Mouse (Mus musculus) E14TG2a.4 (cell line): Measurements from ENCODE around the gene Coq8a.

ENCODE experiments used
- H3K27me3 ChIP-seq: 2 replicates; pipeline ENCODE4 v1.6.1; 2014; ENCODE audit warnings: low read length, control low read depth; ENCODE audit not compliant: insufficient read depth
- H3K36me3 ChIP-seq: 2 replicates; pipeline ENCODE4 v1.6.1; 2014; ENCODE audit warnings: low read length, control low read depth; ENCODE audit not compliant: insufficient read depth
- H3K4me1 ChIP-seq: replicated peaks from 2 replicates; pipeline ENCODE4 v1.6.1; 2014; ENCODE audit warnings: low read depth, low read length, control low read depth
- H3K4me3 ChIP-seq: replicated peaks from 2 replicates; pipeline ENCODE4 v1.5.1; 2014; ENCODE audit warnings: mild to moderate bottlenecking, low read length
- H3K9me3 ChIP-seq: 2 replicates; pipeline ENCODE4 v1.6.1; 2014; ENCODE audit warnings: low read length, control low read depth
- CTCF ChIP-seq: conservative IDR thresholded peaks from 2 replicates; pipeline ENCODE4 v1.5.1; 2014; ENCODE audit warnings: low read length
- NANOG ChIP-seq: IDR thresholded peaks from 2 replicates; pipeline ENCODE4 v1.6.1; 2014; ENCODE audit warnings: borderline replicate concordance, low read length, mixed read lengths
- POU5F1 ChIP-seq: IDR thresholded peaks from 2 replicates; pipeline ENCODE4 v1.6.1; 2014; ENCODE audit warnings: low read length, borderline replicate concordance

The Coq8a gene

GRCm38 (mm10) chr1:180185877-180186276, 13.5 kb downstream of the Coq8a start:
- no peak for TF ChIP-seq NANOG
- TF ChIP-seq POU5F1: no peak
- no peak for TF ChIP-seq CTCF
- H3K27me3 ChIP-seq: no peaks in the 10 kb centered on the region
- H3K4me3 ChIP-seq: no peak overlapping the region
- H3K4me1 ChIP-seq: peaks cover 9% of the 10 kb centered on the region
- no peaks in the 10 kb centered on the region for H3K9me3 ChIP-seq
- no peaks in the 10 kb centered on the region for H3K36me3 ChIP-seq

GRCm38 (mm10) chr1:180184768-180185167, 14.6 kb downstream of the Coq8a start:
- no peak for TF ChIP-seq POU5F1
- no peak for TF ChIP-seq NANOG
- TF ChIP-seq CTCF: no peak
- H3K36me3 ChIP-seq: no peaks in the 10 kb centered on the region

GRCm38 (mm10) chr1:180183525-180184159, 15.8 kb downstream of the Coq8a start:
- Histone ChIP-seq H3K36me3 (peaks cover 10% of the 10 kb centered on the region), H3K4me3 (no peak overlapping the region), H3K27me3 (no peaks in the 10 kb centered on the region), H3K9me3 (no peaks in the 10 kb centered on the region), H3K4me1 (peaks cover 9% of the 10 kb centered on the region)
- no peak for TF ChIP-seq POU5F1
- no peak for TF ChIP-seq CTCF
- no peak for TF ChIP-seq NANOG

More at GRCm38 (mm10) chr1:180184768-180185167, 14.6 kb downstream of the Coq8a start:
- H3K9me3 ChIP-seq: no peaks in the 10 kb centered on the region
- H3K4me3 ChIP-seq: no peak overlapping the region
- no peaks in the 10 kb centered on the region for H3K27me3 ChIP-seq
- H3K4me1 ChIP-seq: peaks cover 9% of the 10 kb centered on the region

GRCm38 (mm10) chr1:180182731-180183130, 16.7 kb downstream of the Coq8a start:
- H3K36me3 ChIP-seq: peaks cover 14% of the 10 kb centered on the region
- no peaks in the 10 kb centered on the region for H3K9me3 ChIP-seq
- TF ChIP-seq CTCF: no peak
- TF ChIP-seq NANOG: no peak
- no peak for TF ChIP-seq POU5F1
- no peaks in the 10 kb centered on the region for H3K27me3 ChIP-seq
- H3K4me1 ChIP-seq: peaks cover 9% of the 10 kb centered on the region
- H3K4me3 ChIP-seq: no peak overlapping the region

GRCm38 (mm10) chr1:180181966-180182319, 17.5 kb downstream of the Coq8a start:
- peaks cover 9% of the 10 kb centered on the region for H3K4me1 ChIP-seq
- peaks cover 15% of the 10 kb centered on the region for H3K36me3 ChIP-seq
- no peak overlapping the region for H3K4me3 ChIP-seq
- TF ChIP-seq NANOG: no peak
- TF ChIP-seq POU5F1: no peak
- no peak for TF ChIP-seq CTCF
- no peaks in the 10 kb centered on the region for H3K9me3 ChIP-seq
- H3K27me3 ChIP-seq: no peaks in the 10 kb centered on the region

GRCm38 (mm10) chr1:180181304-180181965, 18.0 kb downstream of the Coq8a start:
- TF ChIP-seq CTCF (no peak), POU5F1 (no peak), NANOG (no peak)
- no peak overlapping the region for H3K4me3 ChIP-seq
- peaks cover 20% of the 10 kb centered on the region for H3K36me3 ChIP-seq
- no peaks in the 10 kb centered on the region for H3K27me3 ChIP-seq
- no peaks in the 10 kb centered on the region for H3K9me3 ChIP-seq
- peaks cover 9% of the 10 kb centered on the region for H3K4me1 ChIP-seq

GRCm38 (mm10) chr1:180179840-180180239, 19.6 kb downstream of the Coq8a start:
- peaks cover 20% of the 10 kb centered on the region for H3K4me1 ChIP-seq
- H3K4me3 ChIP-seq: no peak overlapping the region
- no peaks in the 10 kb centered on the region for H3K9me3 ChIP-seq
- peaks cover 20% of the 10 kb centered on the region for H3K36me3 ChIP-seq
- H3K27me3 ChIP-seq: no peaks in the 10 kb centered on the region
- TF ChIP-seq POU5F1: no peak

GRCm38 (mm10) chr1:180179100-180179499, 20.3 kb downstream of the Coq8a start:
- no peak overlapping the region for H3K4me3 ChIP-seq
- peaks cover 20% of the 10 kb centered on the region for H3K36me3 ChIP-seq
- no peaks in the 10 kb centered on the region for H3K27me3 ChIP-seq
- H3K9me3 ChIP-seq: no peaks in the 10 kb centered on the region
- no peak for TF ChIP-seq POU5F1
- no peak for TF ChIP-seq NANOG
- no peak for TF ChIP-seq CTCF
- peaks cover 22% of the 10 kb centered on the region for H3K4me1 ChIP-seq

- Histone ChIP-seq H3K9me3 (no peaks in the 10 kb centered on the region), H3K4me3 (no peak overlapping the region), H3K4me1 (peaks cover 22% of the 10 kb centered on the region), H3K27me3 (no peaks in the 10 kb centered on the region), H3K36me3 (peaks cover 20% of the 10 kb centered on the region)
- no peak for TF ChIP-seq POU5F1
- no peak for TF ChIP-seq CTCF
- TF ChIP-seq NANOG: no peak
Observed at GRCm38 (mm10) chr1:180178340-180178739, 21.1 kb downstream of the Coq8a start.
